Mouse (Mus musculus): ENCODE results near the gene Gm7356. TPM values are rescaled to one million over a fixed set of nuclear protein-coding genes. Genes with fewer than 3 reads are reported as not detected.
"Not testable (repeated sequence)": the region's sequence is repeated elsewhere in the genome, so short reads cannot be mapped to it uniquely, and the experiment has no call there.

The Gm7356 gene
- not detected in 2 replicates for polyA plus RNA-seq (2015; fragmentation: Nextera tagmentation; extraction: Ambion mirVana)

GRCm38 (mm10) chr17:14003604-14004003 is at the start of gene Gm7356:
Gene Gm7356, minus strand, starts transcription at chr17:14003704.
- ATAC-seq (ENCODE audit: low read depth); H3K9me3 ChIP-seq (replicated peaks; ENCODE audit: control insufficient read depth, low read length); H3K9ac ChIP-seq (ENCODE audit: low read depth, low read length); H3K27ac ChIP-seq (ENCODE audit: low read length); H3K4me2 ChIP-seq (ENCODE audit: low read depth, low read length); H3K27me3 ChIP-seq (ENCODE audit: control insufficient read depth, insufficient read depth, low read depth, low read length); H3K4me1 ChIP-seq (ENCODE audit: control insufficient read depth, low read depth, low read length); H3K4me3 ChIP-seq (ENCODE audit: low read depth, low read length); H3K36me3 ChIP-seq (ENCODE audit: control insufficient read depth, insufficient read depth): not testable (repeated sequence)
- WGBS (ENCODE audit: insufficient replicate concordance), result 53% methylated on average over 3 of the region's 4 CpGs

- H3K27me3 ChIP-seq (ENCODE audit: control insufficient read depth, insufficient read depth, low read depth, low read length); H3K4me3 ChIP-seq (ENCODE audit: low read depth, low read length); H3K9ac ChIP-seq (ENCODE audit: low read depth, low read length); ATAC-seq (ENCODE audit: low read depth); H3K9me3 ChIP-seq (replicated peaks; ENCODE audit: control insufficient read depth, low read length); H3K4me1 ChIP-seq (ENCODE audit: control insufficient read depth, low read depth, low read length); H3K4me2 ChIP-seq (ENCODE audit: low read depth, low read length); H3K36me3 ChIP-seq (ENCODE audit: control insufficient read depth, insufficient read depth); H3K27ac ChIP-seq (ENCODE audit: low read length): not testable (repeated sequence)
- WGBS (ENCODE audit: insufficient replicate concordance), result 45% methylated on average over 1 of the region's 2 CpGs
Measured at GRCm38 (mm10) chr17:14041880-14042279, 38.4 kb upstream of the Gm7356 start.

- H3K9ac ChIP-seq (ENCODE audit: low read depth, low read length); ATAC-seq (ENCODE audit: low read depth); H3K4me1 ChIP-seq (ENCODE audit: control insufficient read depth, low read depth, low read length); H3K27ac ChIP-seq (ENCODE audit: low read length); H3K36me3 ChIP-seq (ENCODE audit: control insufficient read depth, insufficient read depth); H3K4me3 ChIP-seq (ENCODE audit: low read depth, low read length); H3K9me3 ChIP-seq (replicated peaks; ENCODE audit: control insufficient read depth, low read length); H3K4me2 ChIP-seq (ENCODE audit: low read depth, low read length); H3K27me3 ChIP-seq (ENCODE audit: control insufficient read depth, insufficient read depth, low read depth, low read length): not testable (repeated sequence)
- 26% methylated on average over 1 of the region's 2 CpGs for WGBS (ENCODE audit: insufficient replicate concordance)
Measured at GRCm38 (mm10) chr17:14037012-14037411, 33.5 kb upstream of the Gm7356 start.

- H3K9ac ChIP-seq (ENCODE audit: low read depth, low read length); H3K27ac ChIP-seq (ENCODE audit: low read length); H3K4me1 ChIP-seq (ENCODE audit: control insufficient read depth, low read depth, low read length); ATAC-seq (ENCODE audit: low read depth); H3K4me2 ChIP-seq (ENCODE audit: low read depth, low read length); H3K4me3 ChIP-seq (ENCODE audit: low read depth, low read length); H3K27me3 ChIP-seq (ENCODE audit: control insufficient read depth, insufficient read depth, low read depth, low read length); H3K36me3 ChIP-seq (ENCODE audit: control insufficient read depth, insufficient read depth); H3K9me3 ChIP-seq (replicated peaks; ENCODE audit: control insufficient read depth, low read length): not testable (repeated sequence)
- 57% methylated on average over 4 of the region's 4 CpGs for WGBS (ENCODE audit: insufficient replicate concordance)
Measured at GRCm38 (mm10) chr17:14036113-14036512, 32.6 kb upstream of the Gm7356 start.

- H3K36me3 ChIP-seq (ENCODE audit: control insufficient read depth, insufficient read depth); H3K9me3 ChIP-seq (replicated peaks; ENCODE audit: control insufficient read depth, low read length); H3K9ac ChIP-seq (ENCODE audit: low read depth, low read length); ATAC-seq (ENCODE audit: low read depth); H3K27ac ChIP-seq (ENCODE audit: low read length); H3K4me1 ChIP-seq (ENCODE audit: control insufficient read depth, low read depth, low read length); H3K4me3 ChIP-seq (ENCODE audit: low read depth, low read length); H3K4me2 ChIP-seq (ENCODE audit: low read depth, low read length); H3K27me3 ChIP-seq (ENCODE audit: control insufficient read depth, insufficient read depth, low read depth, low read length): not testable (repeated sequence)
- WGBS (ENCODE audit: insufficient replicate concordance), result 29% methylated on average over 2 of the region's 2 CpGs
Measured at GRCm38 (mm10) chr17:13993425-13993824, 10.1 kb downstream of the Gm7356 start.

- no peak overlapping the region for H3K4me3 ChIP-seq (ENCODE audit: low read depth, low read length)
- 52% methylated on average over 1 of the region's 1 CpGs for WGBS (ENCODE audit: insufficient replicate concordance)
- H3K36me3 ChIP-seq (ENCODE audit: control insufficient read depth, insufficient read depth), result no peaks in the 10 kb centered on the region
- no peak overlapping the region for H3K9ac ChIP-seq (ENCODE audit: low read depth, low read length)
- H3K4me2 ChIP-seq (ENCODE audit: low read depth, low read length), result no peak overlapping the region
- H3K4me1 ChIP-seq (ENCODE audit: control insufficient read depth, low read depth, low read length), result no peaks in the 10 kb centered on the region
- H3K9me3 ChIP-seq (replicated peaks; ENCODE audit: control insufficient read depth, low read length), result no peaks in the 10 kb centered on the region
- no peak for ATAC-seq (ENCODE audit: low read depth)
- H3K27me3 ChIP-seq (ENCODE audit: control insufficient read depth, insufficient read depth, low read depth, low read length), result no peaks in the 10 kb centered on the region
- no peak overlapping the region for H3K27ac ChIP-seq (ENCODE audit: low read length)
Measured at GRCm38 (mm10) chr17:13987690-13988089, 15.8 kb downstream of the Gm7356 start.

- not testable (repeated sequence) for H3K36me3 ChIP-seq (ENCODE audit: control insufficient read depth, insufficient read depth); H3K4me1 ChIP-seq (ENCODE audit: control insufficient read depth, low read depth, low read length); H3K9me3 ChIP-seq (replicated peaks; ENCODE audit: control insufficient read depth, low read length); ATAC-seq (ENCODE audit: low read depth); H3K27ac ChIP-seq (ENCODE audit: low read length); H3K4me3 ChIP-seq (ENCODE audit: low read depth, low read length); H3K27me3 ChIP-seq (ENCODE audit: control insufficient read depth, insufficient read depth, low read depth, low read length); H3K4me2 ChIP-seq (ENCODE audit: low read depth, low read length); H3K9ac ChIP-seq (ENCODE audit: low read depth, low read length)
- WGBS (ENCODE audit: insufficient replicate concordance), result 52% methylated on average over 5 of the region's 5 CpGs
Measured at GRCm38 (mm10) chr17:13970796-13971195, 32.7 kb downstream of the Gm7356 start.

GRCm38 (mm10) chr17:13969917-13970316 is 33.6 kb downstream of the Gm7356 start:
- H3K4me2 ChIP-seq (ENCODE audit: low read depth, low read length); H3K27me3 ChIP-seq (ENCODE audit: control insufficient read depth, insufficient read depth, low read depth, low read length); H3K27ac ChIP-seq (ENCODE audit: low read length); H3K4me1 ChIP-seq (ENCODE audit: control insufficient read depth, low read depth, low read length); H3K9me3 ChIP-seq (replicated peaks; ENCODE audit: control insufficient read depth, low read length); H3K36me3 ChIP-seq (ENCODE audit: control insufficient read depth, insufficient read depth); ATAC-seq (ENCODE audit: low read depth); H3K4me3 ChIP-seq (ENCODE audit: low read depth, low read length); H3K9ac ChIP-seq (ENCODE audit: low read depth, low read length): not testable (repeated sequence)
- 28% methylated on average over 1 of the region's 2 CpGs for WGBS (ENCODE audit: insufficient replicate concordance)

- not testable (repeated sequence) for H3K9me3 ChIP-seq (replicated peaks; ENCODE audit: control insufficient read depth, low read length); H3K9ac ChIP-seq (ENCODE audit: low read depth, low read length); H3K4me3 ChIP-seq (ENCODE audit: low read depth, low read length); H3K36me3 ChIP-seq (ENCODE audit: control insufficient read depth, insufficient read depth); H3K4me2 ChIP-seq (ENCODE audit: low read depth, low read length); H3K27ac ChIP-seq (ENCODE audit: low read length); H3K4me1 ChIP-seq (ENCODE audit: control insufficient read depth, low read depth, low read length); H3K27me3 ChIP-seq (ENCODE audit: control insufficient read depth, insufficient read depth, low read depth, low read length); ATAC-seq (ENCODE audit: low read depth)
- 50% methylated on average over 1 of the region's 2 CpGs for WGBS (ENCODE audit: insufficient replicate concordance)
Measured at GRCm38 (mm10) chr17:13965048-13965447, 38.5 kb downstream of the Gm7356 start.

GRCm38 (mm10) chr17:13962245-13962644 is 41.3 kb downstream of the Gm7356 start:
- not testable (repeated sequence) for ATAC-seq (ENCODE audit: low read depth)
- 49% methylated on average over 3 of the region's 3 CpGs for WGBS (ENCODE audit: insufficient replicate concordance)

More at GRCm38 (mm10) chr17:13962245-13962644, 41.3 kb downstream of the Gm7356 start:
- not testable (repeated sequence) for H3K27ac ChIP-seq (ENCODE audit: low read length); H3K27me3 ChIP-seq (ENCODE audit: control insufficient read depth, insufficient read depth, low read depth, low read length); H3K4me1 ChIP-seq (ENCODE audit: control insufficient read depth, low read depth, low read length); H3K4me2 ChIP-seq (ENCODE audit: low read depth, low read length); H3K36me3 ChIP-seq (ENCODE audit: control insufficient read depth, insufficient read depth); H3K9me3 ChIP-seq (replicated peaks; ENCODE audit: control insufficient read depth, low read length); H3K9ac ChIP-seq (ENCODE audit: low read depth, low read length); H3K4me3 ChIP-seq (ENCODE audit: low read depth, low read length)

All from liver, embryonic 16.5 days (tissue).